Mouse (Mus musculus) cerebellum, postnatal 4 days (tissue): Measurements from ENCODE around the gene Ror2.

ENCODE experiments used
- DNase-seq, 2 experiments: peaks; one replicate each; pipeline ENCODE4 v3.0.0; 2022; ENCODE audit warnings: low spot score in 2 of 2, mixed read lengths in 1 of 2

The Ror2 gene

DNA sequence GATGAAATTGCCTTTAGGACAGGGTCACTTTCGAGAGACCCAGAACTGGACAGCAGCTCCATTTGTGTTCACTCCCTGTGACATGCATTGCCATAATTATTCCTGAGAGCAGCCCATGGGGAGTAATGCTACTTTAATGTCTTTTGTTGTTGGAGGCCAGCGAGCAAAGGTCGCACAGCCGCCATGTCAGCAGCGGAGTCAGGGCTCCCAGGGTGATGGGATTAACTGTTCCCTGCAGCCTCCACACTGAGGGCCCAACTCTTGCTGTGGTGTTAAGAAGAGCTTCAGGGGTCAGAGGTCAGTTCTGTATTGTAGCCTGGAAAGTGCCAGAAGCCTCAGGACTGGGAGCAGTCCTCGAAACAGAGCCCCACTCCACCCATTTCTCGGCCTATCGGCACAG, 217.5 kb downstream of the Ror2 start:
- no peak for DNase-seq

DNA sequence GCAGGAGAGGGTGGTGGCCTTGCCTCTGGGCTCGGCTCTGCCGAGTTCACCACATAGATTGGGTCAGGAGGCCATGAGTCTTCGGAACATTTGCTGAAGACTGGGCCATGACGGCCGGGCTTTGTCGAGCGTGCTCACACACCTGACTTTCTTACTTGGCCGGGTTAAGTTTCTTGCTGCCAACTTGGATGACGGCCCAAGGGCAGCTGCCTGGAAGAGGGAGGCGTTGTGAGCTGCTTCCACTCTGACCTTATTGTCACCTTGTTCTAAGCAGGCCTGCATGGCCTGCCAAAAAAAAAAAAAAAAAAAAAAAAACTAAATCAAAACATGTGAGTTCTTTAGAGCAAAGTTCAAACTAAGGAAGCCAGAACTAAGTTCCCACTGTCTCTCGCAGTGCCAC, 218.0 kb downstream of the Ror2 start:
- DNase-seq: peak in 1 of 2 experiments; percentile 21

DNA sequence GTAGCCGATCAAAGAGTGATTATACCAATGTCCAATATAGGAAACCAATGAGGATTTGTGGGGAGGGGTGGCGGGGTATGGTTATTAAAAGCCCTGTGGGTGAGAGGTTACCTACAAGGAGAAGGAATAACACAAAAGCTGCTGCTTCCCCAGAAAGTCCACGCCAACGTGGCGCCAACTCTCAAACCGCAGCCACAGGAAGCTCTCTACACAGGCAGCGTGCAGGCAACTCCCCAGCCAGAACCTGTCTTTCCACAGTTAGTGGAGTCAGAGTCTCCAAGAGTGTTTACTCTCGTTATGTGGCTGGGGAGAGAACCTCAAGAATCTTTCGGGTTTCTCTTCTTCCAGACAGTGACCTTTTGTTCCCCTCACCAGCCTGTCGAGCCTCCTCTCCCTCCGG, 220.8 kb downstream of the Ror2 start:
- DNase-seq: no peak

DNA sequence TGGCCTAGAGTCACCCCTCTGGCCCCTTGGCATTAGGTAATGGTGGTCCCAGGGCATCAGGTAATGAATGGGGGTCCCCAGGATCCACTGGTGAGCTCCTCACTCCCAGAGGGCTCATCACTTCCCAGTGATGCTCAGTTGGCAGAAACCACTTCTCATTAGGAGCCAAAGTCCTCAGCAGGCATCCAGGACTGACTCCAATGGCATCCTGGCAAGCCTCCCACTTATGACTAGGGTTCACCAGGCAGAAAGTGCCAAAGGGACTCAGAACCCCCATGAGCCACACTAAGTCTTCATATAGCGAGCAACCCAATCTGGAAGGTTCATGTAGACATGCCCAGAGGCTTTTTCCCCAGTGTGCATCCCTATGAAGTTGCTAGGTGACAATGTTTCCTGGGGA, 221.2 kb downstream of the Ror2 start:
- DNase-seq: peak in 1 of 2 experiments; percentile 17
